Mouse (Mus musculus) heart, embryonic 11.5 days (tissue): Measurements from ENCODE around the gene Trappc11. TPM values are rescaled to one million over a fixed set of nuclear protein-coding genes. Genes with fewer than 3 reads are reported as not detected.

Source experiments
- ATAC-seq: fragments of 200-750 bp; cut with Nextera tagmentation; replicated peaks from 2 replicates; pipeline ENCODE4 v1.8.0; 2017; ENCODE audit warnings: moderate library complexity; ENCODE audit not compliant: insufficient number of reproducible peaks, low FRiP score, low TSS enrichment
- H3K27ac ChIP-seq: fragments of 300-500 bp; sonication (generic); 2 replicates; pipeline ENCODE4 v1.5.1; 2014; ENCODE audit warnings: mild to moderate bottlenecking, low read depth, low read length
- H3K27me3 ChIP-seq: fragments of 300-500 bp; sonication (generic); 2 replicates; pipeline ENCODE4 v1.6.1; 2014; ENCODE audit warnings: mild to moderate bottlenecking, low read length, mixed read lengths; ENCODE audit not compliant: control insufficient read depth, insufficient read depth
- H3K36me3 ChIP-seq: fragments of 300-500 bp; sonication (generic); 2 replicates; pipeline ENCODE4 v1.6.1; 2014; ENCODE audit warnings: mild to moderate bottlenecking, low read length, moderate library complexity, mixed read lengths; ENCODE audit not compliant: control insufficient read depth, insufficient read depth
- H3K4me1 ChIP-seq: fragments of 300-500 bp; sonication (generic); 2 replicates; pipeline ENCODE4 v1.6.1; 2014; ENCODE audit warnings: low read length; ENCODE audit not compliant: control insufficient read depth, insufficient read depth
- H3K4me2 ChIP-seq: fragments of 300-500 bp; sonication (generic); 2 replicates; pipeline ENCODE4 v1.6.1; 2014; ENCODE audit warnings: mild to moderate bottlenecking, moderate library complexity
- H3K4me3 ChIP-seq: fragments of 300-500 bp; sonication (generic); 2 replicates; pipeline ENCODE4 v1.5.1; 2014; ENCODE audit warnings: low read depth, low read length
- H3K9ac ChIP-seq: fragments of 300-500 bp; sonication (generic); 2 replicates; pipeline ENCODE4 v1.6.1; 2014; ENCODE audit warnings: mild to moderate bottlenecking, low read depth, low read length, moderate library complexity
- H3K9me3 ChIP-seq: fragments of 300-500 bp; sonication (generic); replicated peaks from 2 replicates; pipeline ENCODE4 v1.6.1; 2016; ENCODE audit warnings: low read length; ENCODE audit not compliant: control insufficient read depth
- WGBS: fragments of 180-500 bp; shearing (Covaris S2); extraction: QIAGEN DNeasy Blood & Tissue Kit; methylation state at CpG from one replicate; pipeline ENCODE4 v1.1.7; 2014; ENCODE audit not compliant: insufficient replicate concordance; 5-methylcytosine and 5-hydroxymethylcytosine counted together
- polyA plus RNA-seq: library from polyadenylated mRNA; unstranded; fragments of >200 nt; fragmentation: Nextera tagmentation; extraction: Ambion mirVana; gene quantifications from 2 replicates; pipeline ENCODE4 v1.2.1, GENCODE M21; 2014

Trappc11 gene
- polyA plus RNA-seq, 1 experiment from 2014 or later = 25.1 TPM

DNA sequence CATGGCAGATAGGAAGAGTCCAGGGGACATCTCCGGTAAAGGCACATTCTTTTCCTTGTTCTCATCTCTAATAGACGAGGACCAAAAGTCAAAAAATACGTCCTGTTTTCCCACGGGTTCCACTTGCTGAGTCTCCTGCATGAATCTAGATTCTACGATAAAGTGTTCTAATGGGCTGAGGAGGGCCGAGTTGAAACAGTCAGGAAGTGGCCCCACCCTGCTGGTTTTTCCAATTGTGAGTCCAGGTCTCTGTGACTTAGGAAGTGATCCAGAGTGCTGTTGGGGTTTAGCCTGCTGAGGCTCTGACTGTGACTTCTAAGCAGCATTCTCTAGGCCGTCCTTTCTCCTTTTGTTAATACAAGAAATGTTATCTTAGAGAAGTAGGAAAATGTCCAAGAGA is 23.2 kb upstream of the Trappc11 start:
- 0 out of 2 replicates have a peak, but pooled peaks cover 3% of the 10 kb centered on the region for H3K4me1 ChIP-seq
- WGBS = 69% methylated on average over 7 of the region's 7 CpGs
- ATAC-seq = no peak
- peaks cover 5% of the 10 kb centered on the region; the same call in 1 of the 2 replicates for H3K36me3 ChIP-seq
- H3K4me2 ChIP-seq = no peak overlapping the region
- H3K27ac ChIP-seq = no peak overlapping the region
- H3K9ac ChIP-seq = no peak overlapping the region
- no peaks in the 10 kb centered on the region for H3K27me3 ChIP-seq
- H3K4me3 ChIP-seq = no peak overlapping the region
- H3K9me3 ChIP-seq = no peaks in the 10 kb centered on the region

DNA sequence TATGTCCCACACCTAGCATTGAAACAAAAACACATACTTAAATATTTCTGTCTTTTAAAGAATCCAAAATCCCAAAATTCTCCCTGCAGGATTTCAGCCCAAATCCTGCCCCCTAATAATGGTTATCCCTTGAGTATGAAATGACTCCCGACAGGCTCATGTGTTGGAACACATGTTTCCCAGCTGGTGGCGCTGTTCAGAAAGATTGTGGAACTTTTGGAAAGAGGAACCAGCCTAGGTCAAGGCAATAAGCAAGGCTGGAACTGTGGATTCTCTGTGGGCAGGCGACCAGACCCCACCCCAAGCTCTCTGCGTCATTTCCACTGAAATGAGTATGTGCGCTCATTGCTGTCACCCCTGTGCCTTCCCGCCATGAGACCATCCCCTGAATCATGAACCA is 20.3 kb upstream of the Trappc11 start:
- H3K9me3 ChIP-seq = no peaks in the 10 kb centered on the region
- peaks cover 23% of the 10 kb centered on the region for H3K36me3 ChIP-seq
- ATAC-seq = no peak

DNA sequence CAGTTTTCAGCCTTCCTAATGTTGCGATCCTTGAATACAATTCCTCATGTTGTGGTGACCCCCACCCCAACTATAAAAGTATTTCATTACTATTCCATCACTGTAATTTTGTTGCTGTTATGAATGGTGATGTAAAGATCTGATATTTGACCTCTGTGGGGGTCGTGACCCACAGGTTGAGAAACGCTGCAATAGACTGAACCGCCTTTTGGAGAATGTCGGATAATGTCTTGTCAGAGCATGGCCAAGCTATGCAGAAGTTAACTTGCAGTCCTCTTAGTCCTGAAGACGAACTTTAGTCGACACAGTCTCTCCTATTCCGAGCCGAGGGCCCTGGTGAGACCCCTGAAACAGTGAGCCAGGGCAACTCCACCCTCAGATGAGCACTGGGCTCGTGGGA is 13.8 kb upstream of the Trappc11 start:
- H3K4me3 ChIP-seq = no peak overlapping the region
- H3K4me1 ChIP-seq = no peaks in the 10 kb centered on the region
- no peaks in the 10 kb centered on the region; the same call in 1 of the 2 replicates for H3K9me3 ChIP-seq
- WGBS = 93% methylated on average over 10 of the region's 10 CpGs
- no peaks in the 10 kb centered on the region for H3K27me3 ChIP-seq
- H3K9ac ChIP-seq = no peak overlapping the region
- peaks cover 51% of the 10 kb centered on the region for H3K36me3 ChIP-seq
- H3K27ac ChIP-seq = no peak overlapping the region
- H3K4me2 ChIP-seq = no peak overlapping the region
- no peak for ATAC-seq

More for the DNA sequence above, 20.3 kb upstream of the Trappc11 start:
- Histone ChIP-seq H3K27ac (no peak overlapping the region), H3K27me3 (no peaks in the 10 kb centered on the region), H3K4me1 (0 out of 2 replicates have a peak, but pooled peaks cover 3% of the 10 kb centered on the region), H3K9ac (no peak overlapping the region), H3K4me2 (no peak overlapping the region), H3K4me3 (no peak overlapping the region)
- 84% methylated on average over 6 of the region's 6 CpGs for WGBS

DNA sequence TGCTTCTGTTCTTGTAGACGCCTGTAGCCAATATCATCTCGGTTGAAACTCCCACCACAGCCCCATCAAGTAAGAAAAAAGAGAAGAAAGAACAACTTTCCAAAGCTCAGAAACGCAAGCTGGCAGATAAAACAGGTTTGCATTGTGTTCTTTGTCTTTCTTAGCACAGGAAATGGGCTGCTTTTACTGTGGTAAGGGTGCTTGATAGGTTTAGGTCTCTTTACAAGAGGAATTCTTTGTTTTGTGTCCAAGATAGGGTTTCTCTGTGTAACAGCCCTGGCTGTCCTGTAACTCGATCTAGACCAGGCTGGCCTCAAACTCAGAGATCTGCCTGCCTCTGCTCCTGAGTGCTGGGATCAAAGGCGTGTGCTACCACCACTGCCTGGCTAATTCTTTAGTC is 10.8 kb upstream of the Trappc11 start:
- ATAC-seq = no peak
- Histone ChIP-seq H3K4me3 (no peak overlapping the region), H3K27ac (no peak overlapping the region), H3K36me3 (peaks cover 43% of the 10 kb centered on the region), H3K4me2 (no peak overlapping the region), H3K4me1 (no peaks in the 10 kb centered on the region), H3K27me3 (no peaks in the 10 kb centered on the region), H3K9me3 (no peaks in the 10 kb centered on the region; the same call in 1 of the 2 replicates), H3K9ac (no peak overlapping the region)
- 83% methylated on average over 5 of the region's 5 CpGs for WGBS

DNA sequence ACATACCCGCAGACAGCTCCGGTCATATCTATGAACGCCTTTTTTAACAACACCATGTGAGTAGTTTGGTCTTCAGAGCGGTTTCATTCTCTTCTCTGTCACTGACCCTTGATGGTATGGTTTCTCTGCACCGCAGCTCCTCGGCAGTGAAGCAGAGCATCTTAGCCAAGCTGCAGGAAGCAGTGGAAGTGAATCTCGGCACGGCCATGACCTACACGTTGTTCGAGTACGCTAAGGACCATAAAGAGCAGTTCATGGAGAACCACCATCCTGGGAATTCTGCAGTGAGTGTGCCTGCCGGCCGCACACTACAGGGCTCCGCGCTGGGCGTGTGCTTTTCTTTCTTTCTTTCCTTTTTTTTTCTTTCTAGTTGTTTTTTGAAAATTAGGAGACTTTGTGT is 9.5 kb upstream of the Trappc11 start:
- H3K4me1 ChIP-seq = no peaks in the 10 kb centered on the region
- H3K27me3 ChIP-seq = no peaks in the 10 kb centered on the region
- H3K4me2 ChIP-seq = no peak overlapping the region
- no peaks in the 10 kb centered on the region; the same call in 1 of the 2 replicates for H3K9me3 ChIP-seq
- no peak overlapping the region for H3K27ac ChIP-seq
- H3K36me3 ChIP-seq = peaks cover 29% of the 10 kb centered on the region
- no peak for ATAC-seq
- H3K9ac ChIP-seq = no peak overlapping the region
- no peak overlapping the region for H3K4me3 ChIP-seq
- WGBS = 92% methylated on average over 16 of the region's 16 CpGs

DNA sequence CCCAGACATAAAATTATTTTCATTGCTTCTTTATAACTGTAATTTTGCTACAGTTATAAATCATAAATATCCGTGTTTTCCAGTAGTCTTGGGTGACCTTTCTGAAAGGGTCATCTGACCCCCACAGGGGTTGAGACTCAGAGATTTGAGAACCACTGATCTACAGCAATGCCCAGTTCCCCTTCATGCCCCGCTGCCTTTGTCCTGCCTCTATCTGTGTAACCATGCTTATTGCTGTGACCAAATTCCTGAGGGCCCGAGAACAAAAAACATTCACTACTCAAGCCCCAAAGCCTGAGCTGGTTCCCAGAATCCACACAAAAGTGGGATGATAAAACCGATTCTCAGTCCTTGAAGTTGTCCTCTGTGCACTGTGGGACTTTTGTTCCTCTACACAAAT is 5.1 kb upstream of the Trappc11 start:
- no peak overlapping the region for H3K4me2 ChIP-seq
- 0 out of 2 replicates have a peak, but pooled peaks cover 5% of the 10 kb centered on the region for H3K36me3 ChIP-seq
- no peak for ATAC-seq
- no peaks in the 10 kb centered on the region for H3K27me3 ChIP-seq
- no peak overlapping the region for H3K27ac ChIP-seq
- H3K9ac ChIP-seq = no peak overlapping the region
- H3K4me1 ChIP-seq = peaks cover 3% of the 10 kb centered on the region; the same call in 1 of the 2 replicates
- WGBS = 88% methylated on average over 4 of the region's 4 CpGs
- no peaks in the 10 kb centered on the region for H3K9me3 ChIP-seq
- no peak overlapping the region for H3K4me3 ChIP-seq

DNA sequence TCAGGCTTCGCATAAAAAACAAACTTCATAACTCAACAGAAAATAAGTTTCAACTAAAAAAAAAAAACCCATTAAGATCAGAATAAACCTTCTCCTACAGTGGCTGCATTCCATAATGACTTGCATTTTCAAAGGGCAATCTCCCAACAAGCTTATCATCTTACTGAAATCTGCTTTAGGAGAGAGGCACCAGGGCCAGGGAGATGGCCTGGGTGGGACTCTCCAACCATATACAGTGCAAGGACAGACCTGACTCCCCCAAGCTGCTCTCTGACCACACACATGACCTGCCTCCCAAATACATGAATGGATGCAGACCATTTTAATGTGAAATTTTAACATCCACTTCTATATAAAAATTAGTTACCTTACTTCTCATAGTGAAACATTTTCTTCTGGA is 5.2 kb downstream of the Trappc11 start:
- peaks cover 6% of the 10 kb centered on the region; the same call in 1 of the 2 replicates for H3K36me3 ChIP-seq

DNA sequence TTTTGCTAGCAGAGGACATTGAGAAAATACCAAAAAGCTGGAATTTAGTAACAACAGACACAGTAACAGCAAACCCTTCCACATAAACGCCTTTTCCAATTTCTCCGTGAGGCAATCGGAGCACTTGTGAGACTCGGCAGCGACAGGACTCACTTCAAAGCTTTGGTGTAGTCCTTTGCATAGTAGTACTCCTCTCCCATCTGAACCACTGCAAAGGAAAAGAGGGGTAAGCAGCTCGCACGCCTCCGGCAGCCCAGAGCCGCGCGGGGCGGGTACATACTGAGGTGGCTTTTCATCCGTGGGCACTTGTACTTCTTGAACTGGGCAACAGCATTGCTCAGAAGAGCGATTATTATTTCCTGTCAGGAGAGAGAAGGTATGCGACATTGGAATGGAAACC is 19.7 kb downstream of the Trappc11 start:
- Histone ChIP-seq H3K9me3 (no peaks in the 10 kb centered on the region), H3K27me3 (no peaks in the 10 kb centered on the region), H3K36me3 (peaks cover 9% of the 10 kb centered on the region), H3K4me1 (no peaks in the 10 kb centered on the region), H3K27ac (no peak overlapping the region), H3K4me3 (no peak overlapping the region), H3K4me2 (no peak overlapping the region), H3K9ac (no peak overlapping the region)
- WGBS = 91% methylated on average over 15 of the region's 15 CpGs
- no peak for ATAC-seq

More for the DNA sequence above, 5.2 kb downstream of the Trappc11 start:
- H3K4me3 ChIP-seq = no peak overlapping the region
- H3K27ac ChIP-seq = no peak overlapping the region
- H3K9ac ChIP-seq = no peak overlapping the region
- 88% methylated on average over 1 of the region's 1 CpGs for WGBS
- peaks cover 10% of the 10 kb centered on the region for H3K4me1 ChIP-seq
- no peak overlapping the region for H3K4me2 ChIP-seq
- no peak for ATAC-seq
- no peaks in the 10 kb centered on the region for H3K27me3 ChIP-seq
- no peaks in the 10 kb centered on the region for H3K9me3 ChIP-seq

DNA sequence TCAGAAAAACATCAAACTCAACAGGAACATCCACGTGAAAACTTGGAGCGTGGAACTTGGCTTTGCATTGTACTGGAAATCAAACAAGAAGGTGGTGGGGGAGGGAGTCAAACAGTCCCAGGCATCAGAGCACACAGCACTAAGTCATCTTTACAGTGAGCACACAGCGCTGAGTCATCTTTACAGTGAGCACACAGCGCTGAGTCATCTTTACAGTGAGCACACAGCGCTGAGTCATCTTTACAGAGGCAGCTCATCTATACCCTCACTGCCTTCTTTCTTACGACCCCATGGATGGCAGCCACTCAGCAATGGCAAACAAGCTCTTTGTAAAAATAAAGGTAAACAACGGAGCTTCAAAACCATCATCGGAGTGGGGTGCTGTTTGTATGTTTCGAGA is 22.3 kb downstream of the Trappc11 start:
- no peak overlapping the region for H3K4me3 ChIP-seq
- 0 out of 2 replicates have a peak, but pooled peaks have one; percentile 52 for ATAC-seq
- H3K36me3 ChIP-seq = peaks cover 14% of the 10 kb centered on the region

More for the DNA sequence above, 22.3 kb downstream of the Trappc11 start:
- WGBS = 89% methylated on average over 9 of the region's 9 CpGs
- no peaks in the 10 kb centered on the region for H3K27me3 ChIP-seq
- no peak overlapping the region for H3K4me2 ChIP-seq
- no peaks in the 10 kb centered on the region for H3K4me1 ChIP-seq
- H3K9me3 ChIP-seq = no peaks in the 10 kb centered on the region
- H3K27ac ChIP-seq = no peak overlapping the region
- no peak overlapping the region for H3K9ac ChIP-seq
